Mouse (Mus musculus) embryonic stem cell, embryonic (primary cell): ENCODE results near the gene Wnt1.

Source experiments
- CTCF ChIA-PET, 4 experiments: fragments of 300-600 bp in 2 of 4; fragments of 350-600 bp in 2 of 4; sonication (Branson Sonifier 250); formaldehyde crosslinking; loops; one replicate each; lab custom pipeline; 2022; ENCODE audit warnings: inconsistent platforms in 2 of 4; lab: Charles Lee
- POLR2A ChIA-PET, 4 experiments: fragments of 300-600 bp in 2 of 4; fragments of 350-600 bp in 2 of 4; sonication (Branson Sonifier 250); formaldehyde crosslinking; loops; one replicate each; lab custom pipeline; 2022; ENCODE audit warnings: antibody characterized with exemption in 4 of 4, inconsistent platforms in 1 of 4; lab: Charles Lee

Wnt1 gene

GRCm38 (mm10) chr15:98830736-98831683 is 41.4 kb downstream of the Wnt1 start, which contains the start of gene Prkag1:
Gene Prkag1 (minus strand): TSS chr15:98831521.
- ChIA-PET CTCF (interaction anchor here (0.5 to 2.4 kb wide), 57 partner anchors 9 to 1856 kb away, joined by 3 to 23 read pairs (median 3); partner anchors contain the start of genes Arf3 (in 1 of the 4), C1ql4 (in 1 of the 4), Ccdc65 (in 1 of the 4) and Kmt2d (in 1 of the 4)), POLR2A (interaction anchor here in 3 of 4 experiments (0.5 to 4.6 kb wide), 69 partner anchors 9 to 443 kb away, joined by 3 to 52 read pairs (median 5); partner anchors contain the start of genes Gm49450 (in 2 of the 3), Tuba1a (in 2 of the 3), Tuba1b (in 2 of the 3) and Tuba1c (in 2 of the 3))

- ChIA-PET CTCF (interaction anchor here (0.6 to 2.4 kb wide), 45 partner anchors 9 to 1856 kb away, joined by 3 to 23 read pairs (median 3); partner anchors contain the start of genes Arf3 (in 1 of the 4), C1ql4 (in 1 of the 4), Ccdc65 (in 1 of the 4) and Kmt2d (in 1 of the 4)), POLR2A (interaction anchor here (0.6 to 4.6 kb wide), 53 partner anchors 10 to 1062 kb away, joined by 3 to 52 read pairs (median 7); partner anchors contain the start of genes Gm49450 (in 2 of the 4), Tuba1a (in 2 of the 4), Tuba1b (in 2 of the 4) and Ddn (in 1 of the 4))
These were observed 42.0 kb downstream of the Wnt1 start for GRCm38 (mm10) chr15:98831684-98832035.

- ChIA-PET CTCF (interaction anchor here (0.5 to 2.4 kb wide), 11 partner anchors 9 to 380 kb away, joined by 3 to 23 read pairs (median 5); no protein-coding TSS in a partner anchor), POLR2A (interaction anchor here (0.5 to 4.6 kb wide), 29 partner anchors 9 to 1062 kb away, joined by 3 to 52 read pairs (median 4); partner anchors contain the start of genes Tuba1b (in 2 of the 4), Tuba1c (in 2 of the 4), Gm49450 (in 1 of the 4) and Tuba1a (in 1 of the 4))
These were observed 42.8 kb downstream of the Wnt1 start for GRCm38 (mm10) chr15:98832161-98833058.

GRCm38 (mm10) chr15:98833281-98833680 is 43.6 kb downstream of the Wnt1 start:
- POLR2A ChIA-PET: interaction anchor here in 3 of 4 experiments (0.7 to 4.6 kb wide), 18 partner anchors 10 to 317 kb away, joined by 3 to 52 read pairs (median 4); partner anchors contain the start of genes Tuba1b (in 1 of the 3) and Tuba1c (in 1 of the 3)
- CTCF ChIA-PET: interaction anchor here in 3 of 4 experiments (0.5 to 1.2 kb wide), 6 partner anchors 8 to 297 kb away, joined by 3 to 10 read pairs (median 4); no protein-coding TSS in a partner anchor

- POLR2A ChIA-PET: interaction anchor here in 3 of 4 experiments (0.6 to 4.6 kb wide), 5 partner anchors 9 to 99 kb away, joined by 3 to 52 read pairs (median 4); no protein-coding TSS in a partner anchor
- CTCF ChIA-PET: no interaction called here
These were observed 44.4 kb downstream of the Wnt1 start for GRCm38 (mm10) chr15:98834059-98834458.

- ChIA-PET POLR2A (interaction anchor here in 2 of 4 experiments (0.6 to 1.9 kb wide), 4 partner anchors 9 to 20 kb away, joined by 3 to 5 read pairs (median 3); no protein-coding TSS in a partner anchor), CTCF (no interaction called here)
These were observed 45.6 kb downstream of the Wnt1 start for GRCm38 (mm10) chr15:98835291-98835690.

- CTCF ChIA-PET: interaction anchor here in 1 of 4 experiments (0.6 kb wide), 1 partner anchor 71 kb away, joined by 5 read pairs; no protein-coding TSS in a partner anchor
These were observed 47.5 kb downstream of the Wnt1 start for GRCm38 (mm10) chr15:98837006-98837742.

GRCm38 (mm10) chr15:98837743-98838103 is 48.1 kb downstream of the Wnt1 start:
- ChIA-PET CTCF (no interaction called here), POLR2A (interaction anchor here in 1 of 4 experiments (0.6 to 1.9 kb wide), 3 partner anchors 12 to 96 kb away, joined by 4 to 7 read pairs (median 6); partner anchors contain the start of gene Tuba1b)

More at GRCm38 (mm10) chr15:98837006-98837742, 47.5 kb downstream of the Wnt1 start:
- POLR2A ChIA-PET: interaction anchor here in 2 of 4 experiments (0.6 to 1.9 kb wide), 4 partner anchors 9 to 97 kb away, joined by 4 to 7 read pairs (median 6); partner anchors contain the start of gene Tuba1b (in 1 of the 2)

- ChIA-PET POLR2A (interaction anchor here in 3 of 4 experiments (0.7 to 7.2 kb wide), 7 partner anchors 10 to 114 kb away, joined by 3 to 49 read pairs (median 3); no protein-coding TSS in a partner anchor), CTCF (no interaction called here)
These were observed 49.5 kb downstream of the Wnt1 start for GRCm38 (mm10) chr15:98839161-98839560.

- ChIA-PET CTCF (interaction anchor here in 1 of 4 experiments (0.9 to 2.0 kb wide), 2 partner anchors 9 to 14 kb away, joined by 4 to 8 read pairs; partner anchors contain the start of gene Prkag1), POLR2A (interaction anchor here in 2 of 4 experiments (0.7 to 7.2 kb wide), 13 partner anchors 8 to 191 kb away, joined by 3 to 52 read pairs (median 3); partner anchors contain the start of gene Prkag1 (in 2 of the 2))
These were observed 50.3 kb downstream of the Wnt1 start for GRCm38 (mm10) chr15:98839671-98840585.
